Mouse (Mus musculus) hindlimb bud, embryonic 11.5 days (tissue): ENCODE measurements around the gene Zbtb2.
"Not testable (repeated sequence)": the region's sequence is repeated elsewhere in the genome, so short reads cannot be mapped to it uniquely, and the experiment has no call there.

Source experiments
- DNase-seq: peaks from one replicate; pipeline ENCODE4 v3.0.0-alpha.2; 2012; ENCODE audit warnings: low read depth, low spot score; ENCODE audit errors: extremely low spot score

Gene Zbtb2

DNA sequence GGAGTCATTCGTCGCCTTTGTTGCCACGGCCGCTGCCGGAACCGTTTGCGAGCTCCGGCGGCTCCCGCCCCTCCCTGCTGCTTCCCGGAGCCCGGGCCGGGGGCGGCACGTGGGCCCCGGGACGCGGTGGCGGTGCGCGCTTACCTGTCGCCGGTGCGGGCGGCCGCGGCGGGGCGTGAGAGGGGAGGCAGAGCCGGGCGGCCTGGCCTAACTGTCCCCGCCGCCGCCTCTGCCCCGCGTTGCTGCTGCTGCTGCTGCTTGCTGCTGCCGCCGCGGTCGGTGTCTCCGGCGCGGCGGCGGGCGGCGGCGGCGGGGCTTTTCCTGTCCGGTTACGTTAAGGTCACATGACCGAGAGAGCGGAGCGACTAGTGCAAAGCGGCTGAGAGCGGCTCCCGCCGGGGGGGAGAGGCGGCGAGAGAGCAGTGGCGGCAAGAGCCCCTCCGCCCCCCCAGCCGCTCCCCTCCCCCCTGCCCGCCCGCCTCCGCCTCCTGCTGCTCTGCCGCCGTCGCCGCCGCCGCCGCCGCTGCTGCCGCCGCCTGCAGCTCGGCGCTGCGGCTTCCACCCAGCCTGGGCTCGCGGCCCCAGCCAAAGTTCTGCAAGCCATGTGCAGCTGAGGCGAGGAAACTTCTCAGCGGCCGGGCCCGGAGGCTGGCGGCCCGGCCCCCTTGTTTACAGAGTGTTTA, at the start of gene Zbtb2:
TSS of gene Zbtb2 (minus strand) at position 408 of the 683 bp plus-strand sequence.
- no peak for DNase-seq

DNA sequence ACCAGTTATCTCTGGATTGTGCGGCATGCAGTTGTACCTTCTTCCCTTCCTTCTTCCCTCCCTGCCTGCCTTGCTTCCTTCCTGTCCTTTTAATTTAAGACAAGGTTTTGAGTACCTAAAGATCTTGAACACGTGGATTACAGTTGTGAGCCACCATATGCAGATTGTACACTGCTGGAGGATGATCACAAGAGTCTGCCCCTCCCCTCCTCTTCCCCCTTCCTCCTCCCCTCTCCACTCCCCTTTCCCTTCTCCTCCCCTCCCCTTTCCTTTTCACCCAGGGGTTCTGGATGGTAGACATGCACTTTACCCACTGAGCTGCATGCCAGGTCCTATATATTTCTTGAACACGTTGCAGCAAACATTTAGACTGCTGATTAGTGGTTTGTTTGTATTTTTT, 47.5 kb upstream of the Zbtb2 start:
- no peak for DNase-seq

- not testable (repeated sequence) for DNase-seq
Measured at GRCm38 (mm10) chr10:4433871-4434270, 46.0 kb upstream of the Zbtb2 start.

DNA sequence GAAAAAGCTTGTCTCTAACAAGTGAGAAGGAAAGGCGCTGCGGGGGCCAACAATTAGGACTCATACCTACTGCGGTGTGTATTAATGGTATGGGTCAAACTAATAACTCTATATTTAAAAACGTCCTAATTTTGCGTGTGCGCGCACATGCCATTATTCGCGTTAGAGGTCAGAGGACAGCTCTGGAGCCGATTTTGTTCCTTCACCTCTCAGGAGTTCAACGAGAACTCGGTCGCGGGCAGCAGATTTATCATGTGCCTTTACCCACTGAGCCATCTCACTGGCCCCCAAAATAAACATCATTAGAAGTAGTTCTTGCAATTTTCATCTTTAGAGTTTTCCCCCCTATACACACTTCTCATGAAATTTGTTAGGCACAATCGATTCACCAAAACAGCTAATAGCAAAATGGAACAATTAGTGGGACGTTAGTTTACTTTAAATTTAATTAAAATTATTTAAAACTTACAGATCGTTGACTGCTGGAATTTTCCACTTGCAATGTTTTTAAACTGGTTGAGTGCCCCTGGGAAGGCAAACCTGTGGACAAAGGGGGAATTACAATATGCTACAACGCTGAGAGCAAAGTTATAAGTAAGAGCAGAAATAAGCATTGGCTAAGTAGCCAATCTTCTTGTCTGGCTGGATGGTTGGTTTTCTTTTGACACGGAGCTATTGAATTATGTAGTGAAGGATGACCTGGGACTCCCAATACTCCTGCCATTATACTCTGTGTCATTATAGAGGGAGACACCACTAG, 45.3 kb upstream of the Zbtb2 start:
- peak; percentile 16 for DNase-seq

DNA sequence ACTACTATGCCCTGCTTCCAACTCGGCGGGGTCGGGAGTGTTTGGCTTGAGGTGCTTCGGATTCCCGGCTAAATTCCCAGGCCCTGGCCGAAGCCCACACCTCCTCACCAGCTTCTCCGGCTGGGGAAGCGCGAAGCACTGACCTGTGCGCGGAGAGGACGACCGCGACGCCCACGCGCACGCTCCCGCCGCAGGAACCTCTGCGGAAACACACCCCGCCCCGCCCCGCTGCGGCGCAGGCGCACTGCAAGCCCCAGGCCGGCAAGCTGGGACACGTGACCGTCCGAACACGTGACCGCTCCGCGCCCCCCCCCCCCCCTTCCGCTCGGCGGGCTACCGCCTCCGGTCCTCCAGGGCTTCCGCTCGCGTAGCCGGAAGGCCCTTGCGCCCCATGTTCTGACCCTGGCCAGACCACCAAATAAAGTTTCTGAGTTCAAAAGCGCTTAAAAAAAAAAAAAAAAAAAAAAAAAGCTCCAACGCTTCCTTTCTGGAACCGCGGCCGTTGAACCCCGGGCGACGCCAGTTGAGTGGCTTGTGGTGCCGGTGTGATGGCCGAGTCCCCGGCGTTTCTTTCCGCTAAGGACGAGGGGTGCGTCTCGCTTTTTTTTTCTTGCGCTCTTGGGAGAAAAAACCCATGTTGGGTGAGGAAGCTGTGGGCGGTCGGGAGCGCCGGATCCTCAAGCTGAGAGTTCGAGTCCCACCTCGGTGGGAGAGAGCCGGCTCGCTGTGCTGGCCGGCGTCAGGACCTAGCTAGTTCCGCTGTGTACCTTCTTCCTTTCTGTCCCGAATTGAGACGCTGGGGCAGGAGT, 44.4 kb upstream of the Zbtb2 start, which contains the start of the genes Rmnd1 and Armt1:
TSS of gene Rmnd1 (minus strand) at position 266 of the 809 bp plus-strand sequence.
TSS of gene Armt1 (plus strand) at position 345 of the 809 bp plus-strand sequence.
- DNase-seq = peak; percentile 75

GRCm38 (mm10) chr10:4431746-4432122, 43.8 kb upstream of the Zbtb2 start:
- DNase-seq = no peak

DNA sequence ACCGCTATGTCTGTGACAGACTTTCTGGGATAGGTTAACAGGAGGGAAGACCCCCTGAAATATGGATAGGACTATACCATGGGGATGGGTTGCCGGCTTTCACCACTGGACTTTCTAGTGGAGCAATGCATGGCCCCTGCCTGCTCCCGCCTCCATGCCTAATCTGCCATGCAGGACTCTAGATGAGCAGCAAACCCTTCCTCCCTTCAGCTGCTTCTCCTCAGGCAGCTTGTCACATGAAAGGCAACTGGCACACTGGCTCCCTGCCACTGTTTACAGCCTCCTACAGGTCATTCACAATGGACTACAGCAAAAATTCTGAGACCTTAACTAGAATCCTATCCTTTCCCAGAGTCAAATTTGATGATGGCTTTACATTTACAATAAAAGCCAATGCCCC, 42.9 kb upstream of the Zbtb2 start:
- no peak for DNase-seq

GRCm38 (mm10) chr10:4430399-4430798, 42.5 kb upstream of the Zbtb2 start:
- DNase-seq = no peak

GRCm38 (mm10) chr10:4425245-4425644, 37.3 kb upstream of the Zbtb2 start:
- no peak for DNase-seq

GRCm38 (mm10) chr10:4407191-4407590, 19.3 kb upstream of the Zbtb2 start:
- DNase-seq = no peak

DNA sequence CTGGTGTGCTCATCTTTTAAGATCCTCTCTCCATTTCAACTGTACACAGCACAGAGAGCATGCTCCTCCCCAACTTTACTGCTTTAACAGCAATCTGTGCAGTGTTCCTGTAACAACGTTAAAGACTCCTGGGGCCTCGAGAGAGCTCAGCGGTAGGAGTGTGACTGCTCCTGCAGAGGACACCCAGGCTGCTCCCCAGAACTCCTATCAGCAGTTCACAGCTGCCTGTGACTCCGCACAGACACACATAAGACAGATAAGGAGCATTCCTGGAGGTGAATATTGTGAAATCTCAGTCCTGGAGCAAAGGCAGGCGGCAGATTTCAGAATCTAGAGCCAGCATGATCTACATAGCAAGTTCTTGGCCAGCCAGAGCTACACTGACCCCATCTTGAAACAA, 17.6 kb upstream of the Zbtb2 start:
- DNase-seq = no peak

- DNase-seq = no peak
Measured at GRCm38 (mm10) chr10:4404895-4405491, 17.1 kb upstream of the Zbtb2 start.

DNA sequence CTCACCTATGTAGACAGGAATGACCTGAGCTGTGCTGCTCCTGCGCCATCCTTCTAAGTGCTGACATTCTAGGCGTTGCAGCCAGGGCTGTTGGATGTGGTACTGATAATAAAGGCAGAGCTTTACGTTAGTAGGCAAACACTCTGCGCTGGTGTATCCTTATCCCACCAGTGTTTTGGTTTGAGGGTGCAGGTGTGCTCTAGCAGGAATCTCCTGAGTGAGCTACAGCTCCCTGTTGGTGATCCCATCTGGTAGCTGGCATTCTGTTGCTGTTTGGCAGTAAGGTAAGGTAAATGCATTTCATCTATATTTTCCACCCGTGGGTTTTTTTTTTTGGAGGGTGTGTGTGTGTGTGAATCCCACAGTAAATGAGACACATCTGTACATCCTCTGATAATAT, 10.2 kb upstream of the Zbtb2 start:
- DNase-seq = no peak

DNA sequence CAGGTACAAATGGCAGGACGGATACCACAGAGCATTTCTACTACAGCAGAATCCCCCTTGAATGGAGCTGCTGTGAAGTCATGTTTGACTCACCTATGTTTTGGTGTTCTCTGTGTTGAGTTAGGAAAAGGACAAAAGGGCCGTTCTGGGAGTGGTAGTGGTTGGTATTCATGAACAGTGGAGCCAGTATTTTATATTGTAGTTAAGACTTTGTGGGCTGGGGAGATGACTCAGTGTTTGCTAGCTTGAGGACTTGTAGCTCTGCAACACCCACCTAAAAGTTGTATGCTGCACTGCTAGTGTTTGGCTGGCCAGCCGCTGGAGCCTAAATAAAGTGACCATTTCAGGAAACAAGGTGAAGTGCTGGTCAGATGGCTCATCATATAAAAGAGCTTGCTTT, 7.4 kb upstream of the Zbtb2 start:
- DNase-seq = no peak

GRCm38 (mm10) chr10:4391851-4392250, 3.9 kb upstream of the Zbtb2 start:
- DNase-seq = no peak

DNA sequence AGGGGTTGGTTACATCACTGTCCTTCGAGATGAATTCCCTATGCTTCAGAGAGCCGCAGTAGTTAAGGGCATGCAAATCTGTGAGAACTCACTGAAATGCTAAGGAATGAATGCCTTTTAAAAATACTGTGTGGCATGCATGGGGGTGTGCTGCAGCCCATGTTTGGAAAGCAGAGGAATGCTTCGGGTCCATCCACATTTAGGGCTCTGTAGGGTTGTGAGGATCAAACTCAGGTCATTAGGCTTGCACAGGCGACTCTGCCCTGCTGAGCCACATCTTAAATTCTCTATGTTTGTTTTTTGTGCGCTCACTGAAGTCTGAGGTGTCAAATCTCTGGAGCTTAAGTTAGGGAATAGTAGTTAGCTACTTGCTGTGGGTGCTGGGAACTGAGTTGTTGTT, 3.2 kb upstream of the Zbtb2 start:
- DNase-seq = no peak

DNA sequence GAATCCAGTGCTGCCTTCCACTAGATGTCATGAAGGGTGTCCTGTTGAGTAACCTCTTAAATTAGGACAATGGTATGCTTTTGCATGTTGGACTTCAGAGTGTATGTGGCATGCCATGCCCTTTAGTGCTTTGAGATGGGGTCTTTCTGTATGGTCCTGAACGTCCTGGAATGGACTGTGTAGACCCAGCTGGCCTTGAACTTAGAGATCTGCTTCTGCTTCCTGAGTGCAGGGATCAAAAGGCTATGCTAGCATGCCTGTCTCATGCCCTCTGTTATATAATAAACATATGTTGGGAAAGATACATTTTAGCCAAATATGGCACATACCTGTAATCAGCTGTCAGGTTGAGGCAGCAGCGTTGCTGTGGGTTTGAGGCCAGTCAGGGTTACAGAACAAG, 2.6 kb upstream of the Zbtb2 start:
- no peak for DNase-seq

DNA sequence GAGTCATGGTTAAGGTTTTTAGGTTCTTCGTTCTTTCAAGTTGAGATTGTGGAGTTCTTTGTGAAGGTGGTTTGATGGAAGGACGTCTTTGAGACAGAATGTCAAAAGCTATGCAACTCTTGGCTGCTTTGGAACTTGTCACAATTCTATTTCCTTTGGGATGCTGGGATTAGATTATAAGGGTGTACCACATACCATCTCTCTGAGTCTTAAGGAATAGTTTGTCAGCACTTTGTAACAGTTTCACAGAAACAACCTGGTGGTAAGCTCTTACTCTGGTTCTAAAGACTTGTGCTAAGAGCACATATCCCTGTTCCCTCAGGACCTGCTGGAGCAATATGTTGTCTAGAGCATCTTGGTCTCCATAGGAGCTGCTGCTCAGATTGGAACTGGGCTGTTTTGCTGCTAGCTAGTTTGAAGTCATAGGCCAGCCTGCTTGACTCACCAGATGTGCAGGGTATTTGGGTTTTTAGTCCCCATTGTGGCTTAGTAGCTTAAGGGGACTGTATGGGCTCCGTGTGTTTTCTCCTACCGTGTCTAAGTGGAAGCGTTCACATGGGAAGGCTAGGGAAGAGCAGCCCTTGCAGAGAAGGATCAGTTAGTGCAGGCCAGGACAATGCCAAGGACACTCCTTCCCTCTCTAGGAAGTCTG, 1.7 kb upstream of the Zbtb2 start:
- DNase-seq = no peak

DNA sequence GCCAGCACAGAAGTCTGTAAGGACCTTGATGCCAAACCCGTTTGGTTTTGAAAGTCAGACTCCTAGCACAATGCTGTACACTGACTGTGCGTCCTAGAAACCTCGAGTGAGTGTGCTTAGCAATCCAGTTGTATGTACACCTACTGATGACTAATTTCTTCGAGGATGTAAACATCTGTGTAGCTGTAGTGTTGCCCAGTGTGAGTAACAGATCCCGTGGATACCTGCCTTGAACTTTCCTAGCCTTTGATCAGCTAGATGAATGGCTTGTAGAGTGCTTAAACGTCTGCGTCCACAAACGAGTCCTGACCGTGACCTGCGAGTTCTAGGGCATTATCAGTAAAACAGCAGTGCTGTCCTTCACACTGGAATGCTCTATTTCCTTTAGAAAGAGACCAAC, 1.1 kb upstream of the Zbtb2 start:
- DNase-seq = no peak

GRCm38 (mm10) chr10:4388384-4388745, 457 bp upstream of the Zbtb2 start:
- no peak for DNase-seq
